Mouse (Mus musculus): ENCODE measurements around the gene Hadhb.
"Not testable (repeated sequence)": the region's sequence is repeated elsewhere in the genome, so short reads cannot be mapped to it uniquely, and the experiment has no call there.

The Hadhb gene

GRCm38 (mm10) chr5:30172931-30173692, 18.1 kb downstream of the Hadhb start:
- no peak for DNase-seq (ENCODE audit: extremely low spot score, low spot score)

DNA sequence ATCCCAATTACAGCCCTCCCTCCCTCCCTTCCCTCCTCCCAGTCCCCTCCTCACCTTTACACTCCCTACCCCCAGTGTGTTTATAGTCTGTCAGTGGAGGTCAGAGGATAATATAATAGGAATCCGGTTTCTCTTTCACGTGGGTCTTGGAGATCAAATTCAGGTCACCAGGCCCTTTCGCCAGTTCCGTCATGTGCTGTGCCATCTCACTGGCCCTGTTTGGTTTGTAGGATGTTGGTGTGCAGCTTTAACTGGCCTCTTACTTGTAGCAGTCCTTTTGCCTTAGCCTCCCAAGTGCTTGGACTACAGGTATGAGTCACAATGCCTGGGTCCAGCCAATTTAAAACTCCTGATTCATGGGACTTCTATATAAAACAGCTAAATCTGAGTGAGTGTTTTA, 20.8 kb downstream of the Hadhb start:
- DNase-seq (ENCODE audit: extremely low spot score, low spot score), result no peak

GRCm38 (mm10) chr5:30187687-30188485, 32.8 kb downstream of the Hadhb start:
- no peak for DNase-seq (ENCODE audit: extremely low spot score, low spot score)

- no peak for DNase-seq (ENCODE audit: extremely low spot score, low spot score)
Measured at GRCm38 (mm10) chr5:30192452-30192851, 37.4 kb downstream of the Hadhb start.

DNA sequence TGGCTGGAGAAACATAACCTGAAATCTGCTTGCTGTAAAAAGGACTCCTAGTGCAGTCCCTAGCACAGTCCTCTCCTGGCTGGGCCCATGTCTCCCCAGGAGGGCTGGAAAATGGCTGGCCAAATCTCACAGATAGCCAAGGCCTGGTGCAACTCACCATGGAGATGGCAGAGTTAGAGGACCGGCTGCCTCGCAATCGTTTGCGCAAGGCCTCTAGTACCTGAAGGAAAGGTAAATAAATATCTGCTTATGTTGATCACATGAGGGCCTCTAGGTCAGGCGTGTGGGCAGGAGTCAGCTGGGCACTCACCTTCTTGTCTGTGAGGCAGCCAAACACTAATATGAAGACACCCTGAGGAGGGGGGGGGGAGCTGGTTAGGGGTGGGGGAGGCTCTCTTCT, 40.3 kb downstream of the Hadhb start:
- DNase-seq (ENCODE audit: extremely low spot score, low spot score), result no peak

DNA sequence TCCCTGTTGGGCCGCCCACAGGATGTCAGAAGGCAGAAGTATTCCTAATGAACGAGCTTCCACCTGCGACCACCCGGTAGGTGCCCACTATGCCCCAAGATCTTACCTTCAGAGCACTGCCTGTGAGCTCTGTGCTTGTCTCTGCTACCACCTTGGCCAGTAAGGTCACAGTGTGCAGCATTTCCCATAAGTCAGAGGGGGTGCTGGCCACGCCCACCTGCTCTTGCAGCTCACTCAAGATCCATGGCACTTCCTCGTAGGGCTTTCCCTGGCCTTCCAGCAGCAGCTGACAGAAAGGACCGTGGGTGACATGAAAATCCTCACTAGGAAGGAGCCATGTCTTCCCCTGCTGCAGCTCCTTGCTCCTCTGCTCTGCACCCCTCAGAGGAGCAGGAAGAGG, 43.2 kb downstream of the Hadhb start:
- DNase-seq (ENCODE audit: extremely low spot score, low spot score), result no peak

DNA sequence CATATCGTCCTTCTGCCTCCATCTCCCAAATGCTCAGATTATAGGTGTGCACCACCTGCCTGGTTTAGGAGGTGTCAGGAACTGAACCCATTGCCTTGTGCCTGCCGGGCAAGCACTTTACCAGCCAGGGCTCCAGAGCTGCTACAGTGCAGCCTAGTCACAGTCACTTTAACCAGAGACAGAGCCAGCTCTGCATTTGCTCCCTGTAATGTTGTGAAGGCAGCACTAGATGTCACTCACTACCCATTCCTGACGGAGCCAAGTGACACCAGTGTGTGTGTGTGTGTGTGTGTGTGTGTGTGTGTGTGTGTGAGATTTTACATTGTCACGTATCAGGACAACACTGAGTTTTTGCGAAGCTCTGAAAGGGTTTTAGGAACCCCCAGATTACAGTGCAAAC, 46.5 kb downstream of the Hadhb start:
- DNase-seq (ENCODE audit: extremely low spot score, low spot score), result no peak

GRCm38 (mm10) chr5:30202221-30202620, 47.2 kb downstream of the Hadhb start:
- no peak for DNase-seq (ENCODE audit: extremely low spot score, low spot score)

- no peak for DNase-seq (ENCODE audit: extremely low spot score, low spot score)
Measured at GRCm38 (mm10) chr5:30203216-30203885, 48.3 kb downstream of the Hadhb start.

DNA sequence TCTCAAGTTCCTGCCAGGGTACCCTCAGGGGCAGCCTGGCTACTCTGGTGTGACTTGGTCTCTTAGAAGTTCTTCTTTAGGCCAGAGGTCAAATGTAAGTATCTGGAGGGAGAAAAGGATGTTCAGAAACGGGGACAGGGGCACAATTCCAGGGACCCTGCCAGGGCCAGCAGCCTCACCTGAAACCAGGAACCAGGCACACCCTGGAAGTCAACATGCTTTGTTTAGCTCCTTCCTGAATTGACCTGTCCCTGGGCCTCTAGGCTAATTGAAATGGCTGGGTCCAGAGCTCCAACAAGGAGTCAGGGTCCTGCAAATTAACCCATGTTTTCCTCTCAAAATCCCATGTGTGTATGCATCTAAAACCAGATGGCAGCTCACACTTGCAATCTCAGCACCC, 49.4 kb downstream of the Hadhb start:
- DNase-seq (ENCODE audit: extremely low spot score, low spot score), result no peak

- DNase-seq (ENCODE audit: extremely low spot score, low spot score), result no peak
Measured at GRCm38 (mm10) chr5:30205034-30205433, 50.0 kb downstream of the Hadhb start.

- no peak for DNase-seq (ENCODE audit: extremely low spot score, low spot score)
Measured at GRCm38 (mm10) chr5:30205493-30205892, 50.4 kb downstream of the Hadhb start, which contains the start of gene Adgrf3. Adgrf3 (minus strand) TSS chr5:30205722.

GRCm38 (mm10) chr5:30207276-30207675, 52.2 kb downstream of the Hadhb start:
- DNase-seq (ENCODE audit: extremely low spot score, low spot score), result peak; percentile 26

- not testable (repeated sequence) for DNase-seq (ENCODE audit: extremely low spot score, low spot score)
Measured at GRCm38 (mm10) chr5:30210758-30211157, 55.7 kb downstream of the Hadhb start.

DNA sequence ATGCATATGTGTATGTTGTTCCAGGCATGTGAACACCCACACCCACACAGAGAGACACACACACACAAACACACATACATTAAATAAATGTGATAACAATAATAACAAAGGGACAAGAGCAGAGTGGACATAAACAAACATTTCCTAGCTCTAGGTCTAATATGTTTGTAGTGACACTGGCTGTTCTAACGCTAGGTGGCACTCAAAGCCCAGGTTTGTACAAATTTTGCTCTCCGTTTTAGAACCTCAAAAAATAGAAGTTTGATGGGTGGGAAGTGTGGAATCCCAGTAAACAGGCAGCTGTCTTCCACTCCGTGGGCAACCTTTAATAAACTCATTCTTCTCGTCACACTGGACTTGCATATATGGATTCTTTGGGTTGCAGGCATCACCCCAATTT, 59.8 kb downstream of the Hadhb start:
- DNase-seq (ENCODE audit: extremely low spot score, low spot score), result peak; percentile 50

DNA sequence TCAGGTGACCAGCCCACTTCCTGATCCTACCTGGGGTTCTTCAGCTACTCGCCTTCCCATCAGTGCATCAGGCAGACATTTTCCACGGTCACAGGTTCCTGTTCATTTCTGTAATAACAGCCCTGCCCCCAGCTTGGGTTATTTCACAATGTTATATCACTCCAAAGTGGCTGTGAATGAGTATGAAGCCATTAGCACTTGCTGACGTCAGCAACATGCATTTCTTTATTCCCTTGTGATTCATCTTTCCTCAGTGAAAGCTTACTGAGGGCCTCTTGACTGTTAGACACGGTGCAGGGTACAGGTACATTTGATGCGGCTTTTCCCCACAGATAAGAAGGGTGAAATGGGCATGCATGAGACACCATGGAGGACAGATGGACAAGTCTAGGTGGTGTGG, 60.9 kb downstream of the Hadhb start:
- no peak for DNase-seq (ENCODE audit: extremely low spot score, low spot score)

GRCm38 (mm10) chr5:30219715-30220114, 64.7 kb downstream of the Hadhb start:
- no peak for DNase-seq (ENCODE audit: extremely low spot score, low spot score)

DNA sequence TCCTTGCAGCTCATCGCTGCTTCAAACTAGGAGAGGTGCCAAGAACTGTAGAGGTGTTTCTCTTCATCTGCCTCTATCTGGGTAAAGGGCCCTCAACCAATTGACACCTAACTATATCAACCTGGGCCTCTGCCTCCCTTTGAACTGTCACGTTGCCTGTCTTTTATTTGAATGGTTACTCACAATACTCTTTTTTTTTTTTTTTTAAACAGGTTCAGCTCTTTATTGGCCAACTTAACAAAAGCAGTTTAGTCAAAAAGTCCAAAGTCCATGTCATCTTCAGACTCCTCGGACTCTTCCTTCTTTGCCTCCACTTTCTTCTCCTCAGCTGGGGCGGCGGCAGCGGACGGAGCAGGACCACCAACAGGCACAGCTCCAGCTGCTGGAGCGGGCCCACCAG, 65.6 kb downstream of the Hadhb start:
- DNase-seq (ENCODE audit: extremely low spot score, low spot score), result no peak

DNA sequence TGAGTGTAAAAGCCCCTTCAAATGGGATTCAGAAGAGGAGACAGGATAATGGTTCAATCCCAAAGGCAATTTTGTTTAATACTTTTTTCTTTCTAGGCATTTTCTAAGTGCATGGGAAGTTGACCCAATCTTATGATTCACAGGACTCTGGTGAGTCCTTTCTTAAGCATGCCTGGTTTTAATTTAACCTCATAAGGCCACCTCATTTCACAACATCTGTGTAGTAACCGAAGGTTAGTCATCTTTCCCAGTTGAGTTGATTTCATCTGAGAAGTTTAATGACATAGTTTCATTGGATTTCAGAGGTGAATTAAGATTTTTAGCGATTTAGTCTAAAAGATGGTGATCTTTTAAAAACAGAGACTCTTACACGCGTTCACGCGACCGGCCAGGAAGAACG, 67.6 kb downstream of the Hadhb start:
- no peak for DNase-seq (ENCODE audit: extremely low spot score, low spot score)

GRCm38 (mm10) chr5:30230901-30231300, 75.9 kb downstream of the Hadhb start:
- no peak for DNase-seq (ENCODE audit: extremely low spot score, low spot score)

DNA sequence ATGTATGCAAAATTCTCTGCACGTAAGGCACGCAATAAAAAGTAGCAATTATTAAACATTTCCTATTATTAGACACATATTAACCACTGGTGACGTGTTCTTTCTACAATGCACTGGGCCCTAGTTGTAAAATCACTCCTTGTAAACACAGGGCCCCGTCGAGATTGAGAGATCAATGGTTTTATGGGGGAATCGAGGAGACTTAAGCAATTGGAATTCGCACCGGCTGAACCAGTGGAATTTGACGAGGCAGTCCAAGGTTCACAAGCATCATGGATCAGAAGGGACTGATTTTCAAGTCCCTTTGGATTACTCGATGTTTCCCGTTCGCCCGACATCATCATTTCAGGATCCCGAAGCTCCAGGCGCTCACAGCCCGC, 76.8 kb downstream of the Hadhb start:
- DNase-seq (ENCODE audit: extremely low spot score, low spot score), result no peak

GRCm38 (mm10) chr5:30232271-30232971, 77.4 kb downstream of the Hadhb start, which contains the start of gene Selenoi:
Selenoi (plus strand) TSS chr5:30232581.
- peak; percentile 94 for DNase-seq (ENCODE audit: extremely low spot score, low spot score)
